Mouse (Mus musculus) neural tube, embryonic 14.5 days (tissue): Measurements from ENCODE around the gene Zfp652. TPM values are rescaled to one million over a fixed set of nuclear protein-coding genes. Genes with fewer than 3 reads are reported as not detected.
"Not testable (repeated sequence)": the region's sequence is repeated elsewhere in the genome, so short reads cannot be mapped to it uniquely, and the experiment has no call there.

Experiments
- ATAC-seq: fragments of 200-750 bp; cut with Nextera tagmentation; 2 replicates; pipeline ENCODE4 v1.8.0; 2017; ENCODE audit warnings: low read depth, mild to moderate bottlenecking, moderate TSS enrichment, moderate library complexity
- H3K27ac ChIP-seq: fragments of 300-500 bp; sonication (generic); 2 replicates; pipeline ENCODE4 v1.5.1; 2014; ENCODE audit warnings: low read depth, mild to moderate bottlenecking, control low read depth, low read length, moderate library complexity, mixed read lengths
- H3K27me3 ChIP-seq: fragments of 300-500 bp; sonication (generic); 2 replicates; pipeline ENCODE4 v1.6.1; 2014; ENCODE audit warnings: low read length; ENCODE audit not compliant: control insufficient read depth, insufficient read depth
- H3K36me3 ChIP-seq: fragments of 300-500 bp; sonication (generic); 2 replicates; pipeline ENCODE4 v1.6.1; 2014; ENCODE audit warnings: low read length, mixed read lengths; ENCODE audit not compliant: control insufficient read depth, insufficient read depth
- H3K4me1 ChIP-seq: fragments of 300-500 bp; sonication (generic); 2 replicates; pipeline ENCODE4 v1.6.1; 2014; ENCODE audit warnings: low read length; ENCODE audit not compliant: control insufficient read depth, insufficient read depth
- H3K4me2 ChIP-seq: fragments of 300-500 bp; sonication (generic); 2 replicates; pipeline ENCODE4 v1.6.1; 2014; ENCODE audit warnings: mild to moderate bottlenecking, low read depth, low read length, control low read depth
- H3K4me3 ChIP-seq: fragments of 300-500 bp; sonication (generic); 2 replicates; pipeline ENCODE4 v1.5.1; 2014; ENCODE audit warnings: low read depth, low read length, control low read depth, mixed read lengths
- H3K9ac ChIP-seq: fragments of 300-500 bp; sonication (generic); replicated peaks from 2 replicates; pipeline ENCODE4 v1.6.1; 2014; ENCODE audit warnings: low read depth, mild to moderate bottlenecking, control low read depth, low read length, mixed read lengths
- H3K9me3 ChIP-seq: fragments of 300-500 bp; sonication (generic); 2 replicates; pipeline ENCODE4 v1.6.1; 2016; ENCODE audit warnings: low read length; ENCODE audit not compliant: control insufficient read depth
- WGBS: fragments of 180-500 bp; shearing (Covaris S2); extraction: QIAGEN DNeasy Blood & Tissue Kit; methylation state at CpG from one replicate; pipeline ENCODE4 v1.1.7; 2014; 5-methylcytosine and 5-hydroxymethylcytosine counted together
- polyA plus RNA-seq: library from polyadenylated mRNA; unstranded; fragments of >200 nt; fragmentation: Nextera tagmentation; extraction: Ambion mirVana; gene quantifications from 2 replicates; pipeline ENCODE4 v1.2.1, GENCODE M21; 2014

Zfp652 gene
- polyA plus RNA-seq: 12.9 and 14.0 TPM in 2 replicates

DNA sequence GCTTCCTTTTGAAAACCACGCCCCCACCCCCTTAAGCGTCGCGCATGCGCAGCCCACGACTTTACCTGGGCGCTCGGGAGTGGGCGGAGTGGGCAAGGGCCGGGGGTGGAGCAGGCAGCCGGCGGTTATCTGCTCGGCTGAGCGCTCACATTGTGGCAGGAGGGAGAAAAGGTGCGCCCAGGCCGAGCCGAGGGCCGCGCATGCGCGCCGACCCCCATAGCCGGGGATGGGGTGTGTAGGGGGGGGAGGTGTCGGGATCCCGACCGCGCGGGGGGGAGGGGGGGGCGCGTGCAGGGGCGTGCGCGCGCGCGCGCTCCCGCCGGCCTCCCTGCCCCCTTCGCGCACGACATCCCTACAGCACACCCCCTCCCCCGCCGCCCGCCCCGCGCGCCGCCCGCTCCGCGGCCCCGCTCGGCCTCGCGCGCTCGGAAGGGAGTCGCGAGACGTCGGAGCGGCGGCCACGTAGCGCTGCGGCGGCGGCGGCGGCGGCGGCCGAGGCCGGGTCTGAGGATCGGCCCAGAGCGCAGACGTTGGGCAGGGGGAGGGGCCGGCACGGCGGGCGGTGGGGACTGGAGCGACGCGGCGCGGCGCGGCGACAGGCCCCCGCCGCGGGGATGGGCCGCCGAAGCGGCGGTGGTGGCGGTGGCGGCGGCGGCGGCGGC lies at the start of gene Zfp652:
Zfp652 (plus strand) TSS at position 111 of the 662 bp plus-strand sequence.
- peak; percentile 91 for ATAC-seq
- H3K27me3 ChIP-seq: no peaks in the 10 kb centered on the region
- H3K4me1 ChIP-seq: peaks cover 28% of the 10 kb centered on the region
- WGBS: 0% methylated on average over 20 of the region's 103 CpGs
- no peaks in the 10 kb centered on the region for H3K36me3 ChIP-seq
- H3K4me3 ChIP-seq: peak within 1 kb of the TSS; percentile 95
- no peaks in the 10 kb centered on the region for H3K9me3 ChIP-seq
- H3K4me2 ChIP-seq: peak within 1 kb of the TSS; percentile 69
- peak within 1 kb of the TSS; percentile 98 for H3K9ac ChIP-seq
- H3K27ac ChIP-seq: peak within 1 kb of the TSS; percentile 97

- Histone ChIP-seq H3K36me3 (peaks cover 9% of the 10 kb centered on the region), H3K4me1 (peaks cover 7% of the 10 kb centered on the region; the same call in 1 of the 2 replicates), H3K27ac (no peak within 1 kb of the TSS), H3K27me3 (no peaks in the 10 kb centered on the region), H3K9ac (peak within 1 kb of the TSS; percentile 63), H3K4me2 (peak within 1 kb of the TSS; percentile 95), H3K9me3 (no peaks in the 10 kb centered on the region), H3K4me3 (peak within 1 kb of the TSS; percentile 77)
- peak; percentile 96 for ATAC-seq
- WGBS: 1% methylated on average over 25 of the region's 25 CpGs
Observed at GRCm38 (mm10) chr11:95666529-95667149, 45.8 kb upstream of the Zfp652 start, which contains the start of gene Phb. TSS of gene Phb (plus strand) at chr11:95666957.

GRCm38 (mm10) chr11:95667177-95667576 lies 45.3 kb upstream of the Zfp652 start:
- no peaks in the 10 kb centered on the region for H3K27me3 ChIP-seq
- peak overlapping the region; percentile 63 for H3K9ac ChIP-seq
- peaks cover 15% of the 10 kb centered on the region for H3K36me3 ChIP-seq
- no peak overlapping the region for H3K27ac ChIP-seq
- peak overlapping the region; percentile 77 for H3K4me3 ChIP-seq
- peak overlapping the region; percentile 95 for H3K4me2 ChIP-seq
- H3K9me3 ChIP-seq: no peaks in the 10 kb centered on the region
- peaks cover 7% of the 10 kb centered on the region; the same call in 1 of the 2 replicates for H3K4me1 ChIP-seq
- 2% methylated on average over 11 of the region's 11 CpGs for WGBS
- no peak; the same call in 1 of the 2 replicates for ATAC-seq

DNA sequence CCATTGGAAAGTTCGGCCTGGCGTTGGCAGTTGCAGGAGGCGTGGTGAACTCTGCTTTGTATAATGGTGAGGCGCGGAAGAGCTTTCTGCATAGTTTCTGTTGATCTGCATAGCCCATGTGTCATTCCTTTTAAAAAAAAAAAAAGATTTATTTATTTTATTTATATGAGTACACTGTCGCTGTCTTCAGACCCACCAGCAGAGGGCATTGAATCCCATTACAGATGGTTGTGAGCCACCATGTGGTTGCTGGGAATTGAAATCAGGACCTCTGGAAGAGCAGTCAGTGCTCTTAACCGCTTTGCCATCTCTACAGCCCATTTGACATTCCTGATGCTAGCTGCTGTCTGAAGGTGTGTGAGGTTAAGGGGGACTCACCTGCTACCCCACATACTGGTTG lies 44.4 kb upstream of the Zfp652 start:
- ATAC-seq, H3K9me3 ChIP-seq, H3K4me1 ChIP-seq, H3K9ac ChIP-seq, H3K27me3 ChIP-seq, H3K4me2 ChIP-seq, H3K4me3 ChIP-seq, H3K27ac ChIP-seq: not testable (repeated sequence)
- H3K36me3 ChIP-seq: peaks cover 15% of the 10 kb centered on the region
- WGBS: 87% methylated on average over 7 of the region's 7 CpGs

GRCm38 (mm10) chr11:95675498-95675897 lies 37.0 kb upstream of the Zfp652 start:
- Histone ChIP-seq H3K9ac (no peak overlapping the region), H3K4me1 (peaks cover 5% of the 10 kb centered on the region; the same call in 1 of the 2 replicates), H3K36me3 (peaks cover 44% of the 10 kb centered on the region), H3K27ac (no peak overlapping the region), H3K27me3 (no peaks in the 10 kb centered on the region), H3K4me3 (no peak overlapping the region), H3K4me2 (no peak overlapping the region), H3K9me3 (no peaks in the 10 kb centered on the region)
- ATAC-seq: no peak
- 90% methylated on average over 14 of the region's 14 CpGs for WGBS

GRCm38 (mm10) chr11:95676307-95676706 lies 36.2 kb upstream of the Zfp652 start:
- 16% methylated on average over 6 of the region's 6 CpGs for WGBS
- H3K4me3 ChIP-seq: no peak overlapping the region
- no peaks in the 10 kb centered on the region for H3K27me3 ChIP-seq
- no peak overlapping the region for H3K4me2 ChIP-seq
- no peak overlapping the region for H3K9ac ChIP-seq
- H3K36me3 ChIP-seq: peaks cover 43% of the 10 kb centered on the region
- peaks cover 5% of the 10 kb centered on the region; the same call in 1 of the 2 replicates for H3K4me1 ChIP-seq
- peak; percentile 77; the same call in 1 of the 2 replicates for ATAC-seq
- no peaks in the 10 kb centered on the region for H3K9me3 ChIP-seq
- 0 out of 2 replicates have a peak overlapping the region, but pooled peaks have one; percentile 28 for H3K27ac ChIP-seq

- Histone ChIP-seq H3K27ac (no peak overlapping the region), H3K4me3 (no peak overlapping the region), H3K4me2 (no peak overlapping the region), H3K4me1 (peaks cover 5% of the 10 kb centered on the region; the same call in 1 of the 2 replicates), H3K27me3 (no peaks in the 10 kb centered on the region), H3K9me3 (no peaks in the 10 kb centered on the region), H3K36me3 (peaks cover 34% of the 10 kb centered on the region), H3K9ac (no peak overlapping the region)
- no peak for ATAC-seq
- 95% methylated on average over 14 of the region's 14 CpGs for WGBS
Observed at GRCm38 (mm10) chr11:95677925-95678701, 34.4 kb upstream of the Zfp652 start.

GRCm38 (mm10) chr11:95681995-95682601 lies 30.4 kb upstream of the Zfp652 start:
- H3K9ac ChIP-seq: no peak overlapping the region
- whole genome bisulfite sequencing: 71% methylated on average over 9 of the region's 9 CpGs
- H3K4me3 ChIP-seq: no peak overlapping the region
- no peak for ATAC-seq
- peaks cover 31% of the 10 kb centered on the region for H3K36me3 ChIP-seq
- no peak overlapping the region for H3K4me2 ChIP-seq
- H3K27ac ChIP-seq: no peak overlapping the region
- no peaks in the 10 kb centered on the region for H3K27me3 ChIP-seq
- H3K9me3 ChIP-seq: no peaks in the 10 kb centered on the region
- no peaks in the 10 kb centered on the region for H3K4me1 ChIP-seq
